Mouse (Mus musculus) bone marrow, adult 2 months (tissue): ENCODE data around the gene Epha5. TPM values are rescaled to one million over a fixed set of nuclear protein-coding genes. Genes with fewer than 3 reads are reported as not detected.

Experiments used
- H3K27ac ChIP-seq: fragments of 200-500 bp; 2 replicates; pipeline ENCODE4 v1.5.1; 2012; ENCODE audit warnings: low read depth, mild to moderate bottlenecking, control low read depth, inconsistent platforms, low read length; ENCODE audit not compliant: control insufficient read depth, poor library complexity, insufficient read depth
- H3K4me1 ChIP-seq: fragments of 200-500 bp; 2 replicates; pipeline ENCODE4 v1.6.1; 2011; ENCODE audit warnings: low read length; ENCODE audit not compliant: control insufficient read depth, insufficient read depth
- H3K4me3 ChIP-seq: fragments of 200-500 bp; replicated peaks from 2 replicates; pipeline ENCODE3; 2011; ENCODE audit warnings: mild to moderate bottlenecking, low read depth, low read length, control low read depth; ENCODE audit not compliant: control insufficient read depth
- CTCF ChIP-seq: fragments of 200-500 bp; IDR thresholded peaks from 2 replicates; pipeline ENCODE4 v1.5.1; 2011; ENCODE audit warnings: low read length, control low read depth; ENCODE audit not compliant: control insufficient read depth, insufficient read depth
- POLR2A ChIP-seq: fragments of 200-500 bp; IDR thresholded peaks from 2 replicates; pipeline ENCODE4 v1.6.1; 2011; ENCODE audit warnings: low read depth, mild to moderate bottlenecking, control low read depth, low read length, borderline replicate concordance; ENCODE audit not compliant: control insufficient read depth
- WGBS: fragments of 180-500 bp; shearing (Covaris S2); methylation state at CpG from one replicate; pipeline ENCODE4 v1.1.7; 2018; 5-methylcytosine and 5-hydroxymethylcytosine counted together
- polyA plus RNA-seq: library from polyadenylated mRNA; stranded (reverse); fragments of >200 nt; gene quantifications from 2 replicates; pipeline ENCODE4 v1.2.4, GENCODE M21; 2011; ENCODE audit warnings: low replicate concordance; ENCODE audit not compliant: missing spikeins, insufficient read depth, insufficient read length

Gene Epha5
- polyA plus RNA-seq, 1 experiment = not detected

GRCm38 (mm10) chr5:84095947-84096346 lies 321.2 kb downstream of the Epha5 start:
- H3K27ac ChIP-seq = no peak overlapping the region
- 81% methylated on average over 11 of the region's 11 CpGs for WGBS
- H3K4me1 ChIP-seq = no peaks in the 10 kb centered on the region
- H3K4me3 ChIP-seq = no peak overlapping the region
- TF ChIP-seq POLR2A = no peak
- no peak for TF ChIP-seq CTCF

GRCm38 (mm10) chr5:84081321-84081720 lies 335.9 kb downstream of the Epha5 start:
- Histone ChIP-seq H3K4me1 (no peaks in the 10 kb centered on the region), H3K4me3 (no peak overlapping the region), H3K27ac (no peak overlapping the region)
- TF ChIP-seq POLR2A (no peak), CTCF (no peak)
- WGBS = 74% methylated on average over 6 of the region's 6 CpGs

- no peak overlapping the region for H3K4me3 ChIP-seq
- no peak overlapping the region for H3K27ac ChIP-seq
- TF ChIP-seq POLR2A = no peak
- no peak for TF ChIP-seq CTCF
- no peaks in the 10 kb centered on the region for H3K4me1 ChIP-seq
- WGBS = 78% methylated on average over 7 of the region's 7 CpGs
These were observed 346.2 kb downstream of the Epha5 start for GRCm38 (mm10) chr5:84070976-84071375.

- Histone ChIP-seq H3K27ac (no peak overlapping the region), H3K4me3 (no peak overlapping the region), H3K4me1 (no peaks in the 10 kb centered on the region)
- 80% methylated on average over 2 of the region's 2 CpGs for WGBS
- TF ChIP-seq POLR2A (no peak), CTCF (no peak)
These were observed 363.3 kb downstream of the Epha5 start for GRCm38 (mm10) chr5:84053880-84054279.

GRCm38 (mm10) chr5:84037250-84037963 lies 379.8 kb downstream of the Epha5 start:
- WGBS = 74% methylated on average over 1 of the region's 1 CpGs

More at GRCm38 (mm10) chr5:84037250-84037963, 379.8 kb downstream of the Epha5 start:
- Histone ChIP-seq H3K27ac (no peak overlapping the region), H3K4me1 (no peaks in the 10 kb centered on the region), H3K4me3 (no peak overlapping the region)
- TF ChIP-seq POLR2A (no peak), CTCF (no peak)
